Mouse (Mus musculus) heart, embryonic 10.5 days (tissue): ENCODE measurements at regions not wholly inside any gene's neighbourhood (a gene's known extent, or its start where the extent isn't known, plus 50 kb on each side); places are given as distances from the start of the nearest gene placed in this dataset.

Source experiments
- DNase-seq: peaks from one replicate; pipeline ENCODE4 v3.0.0-alpha.2; 2017; ENCODE audit warnings: low spot score
- H3K27ac ChIP-seq: fragments of 300-500 bp; sonication (generic); 2 replicates; pipeline ENCODE4 v1.5.1; 2016; ENCODE audit warnings: mild to moderate bottlenecking
- H3K27me3 ChIP-seq: fragments of 300-500 bp; sonication (generic); 2 replicates; pipeline ENCODE4 v1.6.1; 2016; ENCODE audit warnings: mild to moderate bottlenecking; ENCODE audit not compliant: poor library complexity, insufficient read depth, severe bottlenecking
- H3K36me3 ChIP-seq: fragments of 300-500 bp; sonication (generic); 2 replicates; pipeline ENCODE4 v1.6.1; 2016; ENCODE audit warnings: mild to moderate bottlenecking, moderate library complexity
- H3K4me1 ChIP-seq: fragments of 300-500 bp; sonication (generic); 2 replicates; pipeline ENCODE4 v1.6.1; 2016; ENCODE audit warnings: mild to moderate bottlenecking
- H3K4me3 ChIP-seq: fragments of 300-500 bp; sonication (generic); 2 replicates; pipeline ENCODE4 v1.5.1; 2016; ENCODE audit warnings: mild to moderate bottlenecking, moderate library complexity
- H3K9me3 ChIP-seq: fragments of 300-500 bp; sonication (generic); 2 replicates; pipeline ENCODE4 v1.6.1; 2016; ENCODE audit warnings: mild to moderate bottlenecking, moderate library complexity
- WGBS: fragments of 180-500 bp; shearing (Covaris S2); methylation state at CpG from one replicate; pipeline ENCODE4 v1.1.7; 2016; 5-methylcytosine and 5-hydroxymethylcytosine counted together

DNA sequence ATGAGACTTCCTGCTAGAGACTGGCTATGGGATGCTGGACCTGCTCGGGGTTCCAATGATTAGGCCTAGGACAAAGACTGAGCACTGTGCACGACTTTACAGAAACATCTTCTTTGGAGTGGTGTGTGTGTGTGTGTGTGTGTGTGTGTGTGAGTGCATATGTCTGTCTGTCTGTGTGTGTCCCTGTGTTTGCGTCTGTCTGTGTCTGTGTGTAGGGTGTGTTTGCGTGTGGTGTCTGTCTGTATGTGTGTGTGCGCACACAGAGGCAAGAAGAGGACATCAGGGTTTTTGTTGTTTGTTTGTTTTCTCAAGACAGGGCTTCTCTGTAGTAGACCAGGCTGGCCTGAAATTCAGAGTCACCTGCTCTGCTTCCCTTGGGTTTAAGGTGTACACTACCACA lies 51.9 kb upstream of the Slco4a1 start:
- 77% methylated on average over 5 of the region's 5 CpGs for WGBS
- no peak for DNase-seq
- H3K9me3 ChIP-seq, result no peaks in the 10 kb centered on the region
- H3K4me1 ChIP-seq, result peaks cover 7% of the 10 kb centered on the region
- no peak overlapping the region for H3K27ac ChIP-seq
- no peaks in the 10 kb centered on the region for H3K36me3 ChIP-seq
- no peak overlapping the region for H3K4me3 ChIP-seq
- H3K27me3 ChIP-seq, result no peaks in the 10 kb centered on the region

DNA sequence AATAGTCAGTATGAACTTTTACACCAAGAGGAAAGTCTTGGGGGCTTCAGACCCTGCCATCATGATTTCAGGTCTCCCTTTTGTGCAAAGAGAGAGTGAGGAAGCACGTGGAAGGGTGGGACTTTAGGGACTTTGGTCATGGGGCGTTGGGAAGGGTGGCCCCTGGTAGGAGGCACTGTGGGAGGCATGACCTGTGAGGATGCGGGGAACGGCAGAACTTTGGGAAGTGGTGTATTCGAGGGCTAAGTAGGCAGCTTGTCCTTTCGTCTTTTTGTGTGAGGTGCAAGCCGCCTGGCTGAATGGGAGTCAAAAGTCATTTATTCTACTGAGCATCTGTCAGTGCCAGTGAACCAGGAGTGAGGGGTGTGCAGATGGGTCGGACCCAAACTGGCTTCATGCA lies 52.4 kb upstream of the Slco4a1 start:
- Histone ChIP-seq H3K27ac (no peak overlapping the region), H3K36me3 (no peaks in the 10 kb centered on the region), H3K4me3 (no peak overlapping the region), H3K27me3 (no peaks in the 10 kb centered on the region), H3K9me3 (no peaks in the 10 kb centered on the region), H3K4me1 (peaks cover 12% of the 10 kb centered on the region)
- WGBS, result 70% methylated on average over 8 of the region's 8 CpGs
- no peak for DNase-seq

DNA sequence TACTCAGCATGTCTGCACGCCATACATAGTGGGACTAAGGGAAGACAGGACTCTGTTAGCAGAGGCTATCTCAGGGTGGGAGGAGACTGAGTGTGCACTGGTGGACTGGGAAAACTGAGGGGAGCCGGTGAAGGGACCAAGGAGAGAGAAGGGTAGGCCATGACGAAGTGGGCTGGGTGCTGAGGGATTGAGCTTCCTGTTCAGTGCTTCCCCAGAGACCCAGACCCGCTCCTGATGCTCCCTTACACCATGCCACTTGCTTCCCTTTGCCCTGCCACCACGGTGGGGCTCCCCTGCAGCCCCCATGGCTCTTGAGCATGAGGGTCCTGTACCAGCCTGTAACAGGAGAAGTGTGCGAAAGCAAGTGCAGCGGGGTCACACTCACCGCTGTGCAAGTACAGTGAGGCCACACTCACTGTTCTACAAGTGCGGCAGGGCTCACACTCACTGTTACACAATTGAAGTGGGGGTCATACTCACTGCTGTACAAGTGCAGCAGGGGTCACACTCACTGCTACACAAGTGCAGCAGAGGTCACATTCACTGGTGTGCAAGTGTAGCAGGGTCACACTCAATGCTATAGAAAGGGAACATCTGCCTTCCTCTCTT lies 53.1 kb upstream of the Slco4a1 start:
- Histone ChIP-seq H3K4me3 (no peak overlapping the region), H3K27me3 (no peaks in the 10 kb centered on the region), H3K27ac (no peak overlapping the region), H3K9me3 (no peaks in the 10 kb centered on the region), H3K36me3 (no peaks in the 10 kb centered on the region), H3K4me1 (peaks cover 17% of the 10 kb centered on the region)
- no peak for DNase-seq
- 78% methylated on average over 9 of the region's 9 CpGs for WGBS

DNA sequence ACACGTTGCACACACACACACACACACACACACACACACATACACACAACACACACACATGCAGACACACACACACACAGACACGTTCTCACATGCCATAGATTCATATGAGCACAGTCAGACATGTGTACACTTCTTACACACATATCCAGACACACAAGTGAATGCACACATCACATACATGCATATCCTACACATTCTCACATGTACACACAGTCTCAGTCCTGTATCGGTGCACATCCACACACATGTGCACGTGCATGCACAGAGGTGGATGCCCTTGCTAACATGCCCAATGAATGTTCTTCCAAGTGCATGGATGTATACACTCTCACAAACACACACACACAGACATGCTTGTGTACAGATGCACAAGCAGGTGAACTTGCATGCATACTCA lies 53.6 kb upstream of the Slco4a1 start:
- H3K36me3 ChIP-seq, result 0 out of 2 replicates have a peak, but pooled peaks cover 4% of the 10 kb centered on the region
- H3K4me3 ChIP-seq, result no peak overlapping the region
- DNase-seq, result no peak
- no peak overlapping the region for H3K27ac ChIP-seq
- H3K4me1 ChIP-seq, result peaks cover 22% of the 10 kb centered on the region
- no peaks in the 10 kb centered on the region for H3K9me3 ChIP-seq
- H3K27me3 ChIP-seq, result no peaks in the 10 kb centered on the region
- 81% methylated on average over 4 of the region's 4 CpGs for WGBS

DNA sequence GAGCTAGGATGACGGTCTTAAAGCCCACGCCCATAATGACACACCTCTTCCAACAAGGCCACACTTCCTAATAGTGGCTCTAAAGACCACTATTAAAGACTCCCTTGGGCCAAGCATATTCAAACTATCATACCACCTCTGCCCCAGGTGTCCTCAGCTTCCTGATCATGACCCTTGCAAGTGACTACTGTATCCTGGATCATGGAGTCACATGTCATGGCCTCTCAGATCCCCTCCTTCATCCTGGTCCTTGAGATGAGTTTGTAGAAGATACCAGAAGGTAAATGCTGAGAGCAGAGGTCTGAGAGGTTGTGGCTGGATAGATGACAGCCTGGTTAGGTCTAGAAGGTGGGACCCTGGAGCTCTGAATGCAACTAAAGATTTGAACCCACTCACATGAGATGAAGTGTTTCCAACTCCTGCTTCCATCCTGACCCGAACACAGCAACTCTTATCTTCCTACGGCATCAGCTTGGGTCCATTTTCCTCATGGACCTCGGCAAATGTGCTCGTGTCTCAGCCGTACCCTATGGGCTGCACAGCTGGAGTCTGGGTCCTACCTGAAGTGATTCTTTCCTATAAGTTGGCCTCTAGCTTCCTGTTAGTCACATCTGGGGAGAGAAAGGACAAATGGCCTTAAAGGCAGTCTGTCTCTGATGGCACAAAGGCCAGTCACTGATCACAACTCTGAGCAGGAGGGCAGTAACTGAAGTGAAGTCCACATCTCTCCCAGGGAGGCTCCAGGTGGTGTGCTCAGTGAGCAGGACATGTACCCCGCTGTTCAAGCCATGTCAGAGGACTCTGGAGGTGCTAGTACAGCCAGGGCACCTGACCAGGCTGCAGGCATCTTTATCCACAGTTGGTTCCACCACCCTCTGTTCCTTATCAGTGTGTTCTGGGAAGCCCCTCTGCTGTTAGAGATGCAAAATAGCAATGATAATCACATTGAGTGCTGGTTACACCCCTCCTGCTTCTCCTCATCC lies 54.3 kb upstream of the Slco4a1 start:
- no peak for DNase-seq
- no peak overlapping the region for H3K27ac ChIP-seq
- H3K4me1 ChIP-seq, result peaks cover 27% of the 10 kb centered on the region
- no peaks in the 10 kb centered on the region for H3K27me3 ChIP-seq
- no peak overlapping the region for H3K4me3 ChIP-seq
- H3K36me3 ChIP-seq, result peaks cover 6% of the 10 kb centered on the region; the same call in 1 of the 2 replicates
- 67% methylated on average over 8 of the region's 8 CpGs for WGBS
- H3K9me3 ChIP-seq, result no peaks in the 10 kb centered on the region

DNA sequence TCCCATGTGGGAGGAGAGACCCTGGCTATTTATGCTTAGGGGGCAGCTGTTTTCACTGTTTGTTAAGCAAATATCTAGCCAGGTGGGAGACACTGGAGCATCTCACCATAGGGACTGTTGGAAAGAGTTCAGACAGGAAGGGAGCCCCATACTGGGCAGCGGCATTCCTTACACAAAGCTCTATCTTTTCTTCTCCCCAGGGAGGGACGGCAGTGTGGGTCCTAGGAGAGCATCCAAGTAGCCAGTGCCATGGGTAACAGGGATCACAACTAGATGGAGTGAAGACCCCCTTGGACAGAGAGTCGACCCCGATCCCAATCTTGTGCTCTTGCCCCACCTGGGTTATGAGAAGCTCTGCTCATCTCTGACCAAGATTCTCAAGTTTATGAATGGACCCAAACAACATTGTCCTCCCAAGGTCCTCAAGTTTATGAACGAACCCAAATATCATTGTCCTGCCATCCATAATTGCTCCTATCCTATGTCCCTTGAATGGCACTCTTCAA lies 55.5 kb upstream of the Slco4a1 start:
- H3K27ac ChIP-seq, result no peak overlapping the region
- H3K9me3 ChIP-seq, result no peaks in the 10 kb centered on the region
- WGBS, result 74% methylated on average over 5 of the region's 5 CpGs
- no peak for DNase-seq
- H3K36me3 ChIP-seq, result peaks cover 16% of the 10 kb centered on the region; the same call in 1 of the 2 replicates
- peaks cover 38% of the 10 kb centered on the region for H3K4me1 ChIP-seq
- no peak overlapping the region for H3K4me3 ChIP-seq
- H3K27me3 ChIP-seq, result no peaks in the 10 kb centered on the region

DNA sequence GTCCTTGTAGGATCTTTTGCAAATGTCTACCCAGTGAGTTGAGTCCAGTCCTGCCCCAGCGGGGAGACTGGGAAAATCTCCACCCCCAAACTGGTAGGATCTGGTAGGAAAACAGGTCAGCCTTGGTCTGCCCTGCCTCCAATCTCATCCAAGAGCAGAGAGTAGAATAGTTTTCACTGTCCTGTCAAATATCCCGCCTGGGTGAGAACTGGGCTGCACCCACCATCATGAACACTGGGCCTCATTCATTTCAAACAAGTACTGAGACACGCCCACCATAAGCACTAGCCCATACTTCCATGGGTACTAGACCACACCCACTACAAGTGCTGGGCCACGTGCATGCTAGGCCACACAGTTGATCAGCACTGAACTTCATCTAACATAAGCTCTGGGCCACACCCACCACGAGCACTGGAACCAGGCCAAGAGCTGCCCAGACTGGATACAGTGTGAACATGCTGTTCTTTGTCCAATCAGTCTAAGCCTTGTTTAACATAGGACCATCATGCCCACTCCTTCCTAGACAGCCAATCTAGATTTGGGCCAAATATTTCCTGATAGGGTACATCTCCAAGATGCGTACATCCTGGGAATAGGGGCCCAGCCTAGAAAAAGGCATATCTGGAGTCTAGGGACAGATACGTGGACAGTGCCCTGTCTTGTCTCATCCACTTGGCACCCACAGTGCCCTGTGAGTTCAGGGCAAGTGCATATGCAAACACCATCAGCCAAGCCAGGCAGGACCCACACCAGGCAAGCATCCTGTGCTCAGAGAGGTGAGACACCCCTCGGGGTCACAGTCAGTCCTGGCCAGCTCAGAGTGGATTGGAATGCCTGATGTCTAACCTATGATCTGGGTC lies 56.2 kb upstream of the Slco4a1 start:
- Histone ChIP-seq H3K4me1 (peaks cover 44% of the 10 kb centered on the region), H3K9me3 (no peaks in the 10 kb centered on the region), H3K36me3 (peaks cover 20% of the 10 kb centered on the region; the same call in 1 of the 2 replicates), H3K27me3 (no peaks in the 10 kb centered on the region), H3K4me3 (no peak overlapping the region), H3K27ac (no peak overlapping the region)
- WGBS, result 54% methylated on average over 8 of the region's 8 CpGs
- DNase-seq, result no peak

DNA sequence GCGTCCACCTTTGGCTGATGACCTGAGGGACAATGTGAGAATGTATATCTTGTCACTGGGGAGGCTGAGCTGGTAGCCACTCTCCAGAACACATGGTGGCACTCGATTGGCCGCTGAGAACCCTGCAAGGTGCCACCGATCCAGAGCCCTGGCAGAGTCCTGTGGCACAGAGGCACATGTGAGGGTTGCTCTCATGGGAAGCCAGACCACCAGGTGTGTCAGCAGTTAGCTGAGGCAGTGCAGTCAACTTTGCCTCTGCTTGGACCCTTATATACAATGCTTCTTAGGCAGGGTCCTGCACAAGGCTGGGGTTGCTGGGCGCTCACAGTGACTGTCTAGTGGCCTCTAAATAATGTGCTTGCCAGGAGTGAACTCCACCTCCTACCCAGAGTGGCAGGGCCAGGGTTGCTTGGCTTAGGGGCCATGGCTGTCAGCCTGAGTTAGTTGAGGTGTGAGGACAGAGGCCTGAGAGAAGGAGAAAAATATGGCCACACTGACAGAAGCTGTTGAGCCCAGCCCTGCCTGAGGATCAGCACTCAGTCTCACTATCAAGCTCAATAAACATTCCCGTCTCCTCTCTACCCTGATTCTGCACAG lies 57.1 kb upstream of the Slco4a1 start:
- Histone ChIP-seq H3K36me3 (peaks cover 23% of the 10 kb centered on the region; the same call in 1 of the 2 replicates), H3K4me3 (no peak overlapping the region), H3K4me1 (peaks cover 54% of the 10 kb centered on the region), H3K27me3 (no peaks in the 10 kb centered on the region), H3K27ac (no peak overlapping the region), H3K9me3 (no peaks in the 10 kb centered on the region)
- WGBS, result 71% methylated on average over 6 of the region's 6 CpGs
- no peak for DNase-seq

DNA sequence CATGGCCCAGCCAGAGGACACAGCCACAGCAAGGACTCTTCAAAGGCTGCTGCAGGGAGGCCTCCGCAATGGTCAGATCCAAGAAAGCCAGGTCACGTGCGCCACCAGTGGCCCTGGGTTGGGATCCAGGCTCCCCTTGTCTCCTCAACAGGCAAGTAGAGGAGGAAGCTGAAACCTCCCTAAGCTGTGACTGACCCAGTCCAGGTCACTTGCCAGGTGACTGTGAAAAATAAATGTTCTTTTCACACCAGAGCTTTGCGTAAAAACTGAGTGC lies 57.6 kb upstream of the Slco4a1 start:
- no peaks in the 10 kb centered on the region for H3K27me3 ChIP-seq
- 0 out of 2 replicates have a peak overlapping the region, but pooled peaks have one; percentile 5 for H3K27ac ChIP-seq
- DNase-seq, result no peak
- H3K36me3 ChIP-seq, result peaks cover 27% of the 10 kb centered on the region; the same call in 1 of the 2 replicates
- H3K4me3 ChIP-seq, result no peak overlapping the region
- no peaks in the 10 kb centered on the region for H3K9me3 ChIP-seq
- H3K4me1 ChIP-seq, result peaks cover 59% of the 10 kb centered on the region
- WGBS, result 87% methylated on average over 4 of the region's 4 CpGs

DNA sequence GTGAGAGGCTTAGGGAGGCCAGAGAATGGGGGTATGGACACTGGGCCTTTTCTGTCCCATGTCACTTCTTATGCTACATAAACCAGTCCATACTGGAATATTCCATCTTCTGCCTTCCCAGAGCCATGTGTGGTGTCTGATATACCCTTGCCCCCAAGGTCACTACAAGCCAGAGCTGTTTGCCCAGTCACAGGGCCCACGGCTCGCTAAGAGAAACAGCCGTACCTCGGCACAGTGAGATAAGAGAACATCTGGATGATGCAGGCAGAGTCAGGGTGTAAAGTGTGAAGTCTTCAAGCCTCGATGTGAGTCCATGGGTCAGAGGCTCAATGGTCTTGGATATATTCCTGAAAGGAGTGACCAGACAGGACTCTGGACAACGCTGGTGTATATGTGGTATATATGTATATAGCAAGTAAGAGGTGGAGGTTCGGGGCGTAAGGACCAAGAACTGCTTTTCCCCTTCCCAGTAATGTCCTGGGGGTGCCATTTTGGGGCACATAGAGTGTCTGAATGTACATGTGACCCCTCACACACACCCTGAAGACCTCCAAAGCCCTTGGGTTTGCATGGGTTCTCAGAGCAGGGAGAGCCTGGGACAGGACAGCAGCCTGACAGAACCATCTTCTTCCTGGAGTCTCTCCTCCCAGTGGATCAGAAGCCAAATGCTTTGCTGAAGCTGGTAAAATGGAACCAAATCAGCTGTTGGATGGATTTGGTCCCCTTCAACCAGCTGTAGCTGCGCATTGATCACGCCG lies 58.1 kb upstream of the Slco4a1 start:
- Histone ChIP-seq H3K4me1 (peaks cover 64% of the 10 kb centered on the region), H3K36me3 (peaks cover 32% of the 10 kb centered on the region; the same call in 1 of the 2 replicates)

DNA sequence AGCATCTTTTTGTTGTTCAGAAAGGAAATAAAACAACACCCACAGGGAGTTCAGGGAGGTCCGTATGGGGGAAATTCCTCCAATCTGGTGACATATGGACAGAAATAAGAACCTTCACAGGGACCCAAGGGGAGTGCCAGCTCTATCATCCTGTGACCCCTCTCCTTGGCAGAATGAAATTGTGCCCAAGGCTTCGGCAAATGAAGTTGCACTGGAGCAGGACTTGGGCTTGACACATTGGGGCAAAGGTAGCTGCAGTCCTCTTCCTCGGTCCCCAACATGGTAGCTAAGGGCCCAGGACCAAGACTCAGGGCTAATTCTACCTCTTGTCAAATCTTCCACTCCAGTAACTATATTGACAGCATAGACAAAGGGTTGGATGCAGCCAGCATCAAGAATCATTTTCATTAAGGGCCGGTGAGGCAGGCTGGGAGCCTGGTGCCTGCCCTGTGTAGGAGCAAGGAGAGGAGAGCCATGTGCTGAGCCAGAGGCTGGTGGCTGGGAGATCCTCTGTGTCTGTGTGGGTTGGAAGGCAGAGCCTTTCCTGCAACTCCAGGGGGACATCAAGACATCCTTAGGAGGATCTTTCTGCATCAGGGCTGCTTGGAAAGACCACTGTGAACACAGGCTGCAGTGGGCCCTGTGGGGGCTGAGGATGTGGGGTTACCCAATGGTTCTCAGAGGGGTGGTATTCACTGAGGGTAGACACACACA lies 59.2 kb upstream of the Slco4a1 start:
- H3K4me3 ChIP-seq, result no peak overlapping the region
- WGBS, result 66% methylated on average over 4 of the region's 4 CpGs
- 0 out of 2 replicates have a peak overlapping the region, but pooled peaks have one; percentile 48 for H3K27ac ChIP-seq
- peaks cover 72% of the 10 kb centered on the region for H3K4me1 ChIP-seq
- H3K36me3 ChIP-seq, result peaks cover 40% of the 10 kb centered on the region; the same call in 1 of the 2 replicates
- DNase-seq, result no peak
- no peaks in the 10 kb centered on the region for H3K27me3 ChIP-seq
- no peaks in the 10 kb centered on the region for H3K9me3 ChIP-seq

More for the DNA sequence above, 58.1 kb upstream of the Slco4a1 start:
- no peaks in the 10 kb centered on the region for H3K27me3 ChIP-seq
- no peaks in the 10 kb centered on the region for H3K9me3 ChIP-seq
- H3K4me3 ChIP-seq, result no peak overlapping the region
- peak overlapping the region; percentile 48; the same call in 1 of the 2 replicates for H3K27ac ChIP-seq
- no peak for DNase-seq
- 64% methylated on average over 11 of the region's 11 CpGs for WGBS
